Mouse (Mus musculus) liver, embryonic 11.5 days (tissue): ENCODE results near the gene Lst1. TPM values are rescaled to one million over a fixed set of nuclear protein-coding genes. Genes with fewer than 3 reads are reported as not detected.
A peak's percentile ranks its signal among the peaks of the same experiment; 100 is the strongest.

ENCODE experiments used
- ATAC-seq: fragments of 200-750 bp; cut with Nextera tagmentation; replicated peaks from 2 replicates; pipeline ENCODE4 v1.8.0; 2017; ENCODE audit warnings: moderate number of reproducible peaks, mild to moderate bottlenecking, moderate TSS enrichment, moderate library complexity; ENCODE audit not compliant: low FRiP score
- DNase-seq: peaks from one replicate; pipeline ENCODE4 v3.0.0-alpha.2; 2017; ENCODE audit warnings: low spot score
- H3K27ac ChIP-seq: fragments of 300-500 bp; sonication (generic); 2 replicates; pipeline ENCODE4 v1.5.1; 2014; ENCODE audit warnings: mild to moderate bottlenecking, low read depth, low read length, control low read depth
- H3K27me3 ChIP-seq: fragments of 300-500 bp; sonication (generic); replicated peaks from 2 replicates; pipeline ENCODE4 v1.6.1; 2014; ENCODE audit warnings: low read length, mixed read lengths; ENCODE audit not compliant: control insufficient read depth, insufficient read depth
- H3K36me3 ChIP-seq: fragments of 300-500 bp; sonication (generic); 2 replicates; pipeline ENCODE4 v1.6.1; 2014; ENCODE audit warnings: mild to moderate bottlenecking, low read length, moderate library complexity, mixed read lengths; ENCODE audit not compliant: control insufficient read depth, insufficient read depth
- H3K4me1 ChIP-seq: fragments of 300-500 bp; sonication (generic); replicated peaks from 2 replicates; pipeline ENCODE4 v1.6.1; 2014; ENCODE audit warnings: low read length, mixed read lengths; ENCODE audit not compliant: control insufficient read depth, insufficient read depth
- H3K4me2 ChIP-seq: fragments of 300-500 bp; sonication (generic); 2 replicates; pipeline ENCODE4 v1.6.1; 2014; ENCODE audit warnings: mild to moderate bottlenecking, control low read depth, moderate library complexity
- H3K4me3 ChIP-seq: fragments of 300-500 bp; sonication (generic); 2 replicates; pipeline ENCODE4 v1.5.1; 2014; ENCODE audit warnings: low read depth, low read length, control low read depth
- H3K9ac ChIP-seq: fragments of 300-500 bp; sonication (generic); 2 replicates; pipeline ENCODE4 v1.6.1; 2014; ENCODE audit warnings: low read depth, low read length, control low read depth
- H3K9me3 ChIP-seq: fragments of 300-500 bp; sonication (generic); 2 replicates; pipeline ENCODE4 v1.6.1; 2016; ENCODE audit warnings: low read length, inconsistent platforms, mixed read lengths; ENCODE audit not compliant: control insufficient read depth
- WGBS: fragments of 180-500 bp; shearing (Covaris S2); extraction: QIAGEN DNeasy Blood & Tissue Kit; methylation state at CpG from one replicate; pipeline ENCODE4 v1.1.7; 2014; 5-methylcytosine and 5-hydroxymethylcytosine counted together
- polyA plus RNA-seq: library from polyadenylated mRNA; unstranded; fragments of >200 nt; fragmentation: Nextera tagmentation; extraction: Ambion mirVana; gene quantifications from 2 replicates; pipeline ENCODE4 v1.2.1, GENCODE M21; 2014

The Lst1 gene
- polyA plus RNA-seq, 1 experiment from 2014 or later = 28.1 TPM

DNA sequence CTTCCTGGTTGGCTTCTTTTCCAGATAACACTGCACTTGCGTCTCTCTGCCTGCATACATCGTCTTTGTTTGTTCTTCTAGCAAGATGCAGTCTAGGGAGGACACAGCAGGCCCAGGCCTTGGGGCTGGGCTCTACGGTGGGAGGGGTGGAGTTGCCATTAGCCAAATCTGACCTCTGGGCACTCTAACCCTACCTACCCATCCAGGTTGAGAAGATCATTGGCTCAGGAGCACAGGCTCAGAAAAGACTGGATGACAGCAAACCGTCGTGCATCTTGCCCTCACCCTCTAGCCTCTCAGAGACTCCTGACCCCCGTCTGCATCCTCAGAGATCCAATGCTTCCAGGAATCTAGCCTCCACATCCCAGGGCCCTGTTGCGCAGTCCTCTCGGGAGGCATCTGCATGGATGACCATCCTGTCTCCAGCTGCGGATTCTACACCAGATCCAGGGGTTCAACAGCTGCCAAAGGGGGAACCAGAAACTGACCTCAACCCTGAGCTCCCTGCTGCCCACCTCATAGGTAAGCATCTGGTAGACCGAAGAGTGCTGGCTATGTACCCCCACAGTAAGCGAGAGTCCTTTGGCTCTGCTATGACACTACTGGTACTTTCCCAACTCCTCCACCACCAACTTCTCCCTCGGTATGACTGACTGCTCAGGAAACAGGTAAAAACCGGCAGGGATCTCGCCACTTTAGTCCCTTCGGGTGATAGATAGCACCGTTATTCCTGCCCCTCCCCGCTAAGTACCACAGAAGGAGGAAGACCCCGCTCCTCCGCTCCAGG is 6.8 kb upstream of the Lst1 start:
- H3K9ac ChIP-seq = peak overlapping the region; percentile 52
- peak overlapping the region; percentile 45 for H3K4me3 ChIP-seq
- no peak; the same call in 1 of the 2 replicates for ATAC-seq
- 0 out of 2 replicates have a peak overlapping the region, but pooled peaks have one; percentile 19 for H3K27ac ChIP-seq
- WGBS = 35% methylated on average over 19 of the region's 19 CpGs
- peaks cover 17% of the 10 kb centered on the region for H3K4me1 ChIP-seq
- peak overlapping the region; percentile 76 for H3K4me2 ChIP-seq
- H3K27me3 ChIP-seq = peaks cover 23% of the 10 kb centered on the region
- DNase-seq = no peak
- no peaks in the 10 kb centered on the region for H3K36me3 ChIP-seq
- no peaks in the 10 kb centered on the region for H3K9me3 ChIP-seq

DNA sequence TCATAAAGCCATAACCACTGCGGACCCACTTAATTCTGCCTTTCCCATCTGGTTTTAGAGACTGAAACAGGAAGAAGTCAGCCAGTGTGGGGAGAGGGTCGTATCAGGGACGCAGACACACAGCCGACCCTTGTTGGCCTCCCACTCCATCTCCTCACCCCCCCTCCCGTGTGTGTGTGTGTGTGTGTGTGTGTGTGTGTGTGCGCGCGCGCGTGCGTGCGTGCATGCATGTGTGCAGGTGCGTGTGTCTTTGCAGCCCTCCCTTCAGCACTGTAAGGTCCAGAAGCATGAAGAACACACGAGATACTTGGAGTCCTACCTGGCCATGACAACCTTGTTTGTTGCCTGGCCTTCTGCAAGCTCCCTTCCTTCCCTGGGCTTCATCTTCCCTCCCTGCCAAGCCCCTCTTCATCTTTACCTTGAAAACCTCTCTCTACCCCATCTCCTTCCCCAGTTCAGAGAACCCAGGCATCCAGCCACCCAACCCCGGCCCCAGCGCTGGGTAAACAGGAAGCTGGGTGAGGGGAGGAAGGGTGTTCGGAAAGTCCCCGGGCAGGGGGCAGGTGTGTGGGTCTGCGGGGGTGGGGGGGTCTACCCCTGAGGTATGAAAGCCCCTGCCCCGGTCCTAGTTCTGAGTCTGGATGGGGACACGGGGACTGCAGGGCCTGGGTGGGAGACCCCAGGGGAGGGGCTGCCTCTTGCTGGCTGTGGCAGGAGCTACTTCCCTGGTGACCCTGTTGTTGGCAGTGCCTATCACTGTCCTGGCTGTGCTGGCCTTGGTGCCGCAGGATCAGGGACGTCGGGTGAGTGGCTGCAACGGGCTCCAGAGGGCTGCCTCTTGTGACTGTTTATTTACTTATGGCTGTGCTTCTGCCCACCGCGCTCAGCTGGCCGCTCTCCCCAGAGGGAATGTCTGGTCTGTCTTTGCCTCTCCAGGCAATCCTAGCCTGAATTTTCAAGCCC is 5.9 kb upstream of the Lst1 start, which contains the start of gene Ltb:
Gene Ltb, plus strand, starts transcription at position 559 of the 963 bp plus-strand sequence.
- Histone ChIP-seq H3K9me3 (no peaks in the 10 kb centered on the region), H3K27ac (0 out of 2 replicates have a peak within 1 kb of the TSS, but pooled peaks have one; percentile 19), H3K4me1 (peaks cover 22% of the 10 kb centered on the region), H3K4me3 (peak within 1 kb of the TSS; percentile 45), H3K4me2 (peak within 1 kb of the TSS; percentile 76), H3K27me3 (peaks cover 23% of the 10 kb centered on the region), H3K36me3 (no peaks in the 10 kb centered on the region), H3K9ac (no peak within 1 kb of the TSS)
- ATAC-seq (no peak), DNase-seq (no peak)
- 48% methylated on average over 28 of the region's 28 CpGs for WGBS

DNA sequence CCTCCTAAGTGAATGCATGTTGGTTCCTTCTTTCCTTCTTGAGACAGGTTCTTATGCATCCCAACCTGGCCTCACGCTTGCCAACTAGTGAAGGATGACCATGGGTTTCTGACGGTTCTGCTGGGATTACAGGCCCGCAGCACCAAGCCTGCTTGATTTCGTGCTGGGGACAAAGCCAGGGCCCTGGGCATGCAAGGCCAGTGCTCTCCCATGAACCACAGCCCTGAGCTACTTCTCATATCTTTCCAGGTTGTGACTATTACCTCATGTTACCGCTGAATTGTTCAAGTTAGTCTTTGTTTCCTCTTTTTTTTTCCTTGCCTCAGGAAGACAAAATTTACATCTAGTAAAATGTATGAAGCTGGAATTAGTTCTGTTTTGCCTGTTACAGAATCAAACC is 4.7 kb upstream of the Lst1 start:
- H3K9me3 ChIP-seq = no peaks in the 10 kb centered on the region
- H3K27me3 ChIP-seq = peaks cover 18% of the 10 kb centered on the region
- H3K27ac ChIP-seq = no peak overlapping the region
- WGBS = 68% methylated on average over 5 of the region's 5 CpGs
- H3K9ac ChIP-seq = no peak overlapping the region
- ATAC-seq (no peak), DNase-seq (no peak)
- H3K4me1 ChIP-seq = peaks cover 22% of the 10 kb centered on the region
- no peak overlapping the region for H3K4me2 ChIP-seq
- no peaks in the 10 kb centered on the region for H3K36me3 ChIP-seq
- H3K4me3 ChIP-seq = no peak overlapping the region

DNA sequence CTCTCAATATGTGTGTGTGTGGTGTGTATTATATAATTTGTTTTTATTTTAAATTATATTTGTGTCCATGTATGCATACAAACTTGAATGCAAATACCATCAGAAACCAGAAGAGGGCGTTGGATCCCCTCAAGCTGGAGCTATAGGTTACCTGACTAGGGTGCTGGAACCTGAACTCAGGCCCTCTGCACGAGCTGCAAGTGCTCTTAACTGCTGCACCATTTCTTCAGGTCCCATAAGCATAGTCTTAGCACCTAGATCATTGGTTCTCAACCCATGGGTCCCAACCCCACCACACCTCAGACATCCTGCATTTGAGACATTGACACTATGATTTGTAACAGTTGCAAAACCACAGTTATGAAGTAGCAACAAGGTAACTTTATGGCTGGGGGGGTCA is 3.5 kb upstream of the Lst1 start:
- no peak overlapping the region for H3K9ac ChIP-seq
- peaks cover 22% of the 10 kb centered on the region for H3K4me1 ChIP-seq
- no peak overlapping the region for H3K27ac ChIP-seq
- no peaks in the 10 kb centered on the region for H3K36me3 ChIP-seq
- H3K4me2 ChIP-seq = no peak overlapping the region
- peaks cover 18% of the 10 kb centered on the region for H3K27me3 ChIP-seq
- WGBS = 56% methylated on average over 2 of the region's 2 CpGs
- DNase-seq (no peak), ATAC-seq (no peak)
- H3K9me3 ChIP-seq = no peaks in the 10 kb centered on the region
- H3K4me3 ChIP-seq = no peak overlapping the region

DNA sequence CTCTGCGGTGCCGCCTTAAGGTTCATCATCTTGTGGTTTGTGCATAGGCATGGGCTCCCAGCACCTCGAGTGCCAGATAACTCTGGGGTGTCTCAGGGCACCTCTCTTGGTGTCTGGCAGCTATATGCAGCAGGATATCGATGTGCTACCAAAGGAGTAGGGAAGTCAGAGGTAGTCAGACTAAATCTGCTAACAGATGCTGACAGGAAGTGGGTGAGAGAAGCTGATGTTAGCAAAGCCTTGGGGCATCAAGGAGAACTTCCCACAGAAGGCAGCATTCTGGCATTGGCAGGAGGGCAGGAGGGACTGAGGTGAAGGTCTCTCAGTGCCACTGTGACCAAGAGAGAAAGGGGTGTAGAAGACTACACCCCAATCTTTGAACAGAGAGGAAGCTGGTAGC is 1.9 kb upstream of the Lst1 start:
- H3K4me2 ChIP-seq = peak overlapping the region; percentile 39
- no peaks in the 10 kb centered on the region for H3K9me3 ChIP-seq
- H3K27me3 ChIP-seq = peaks cover 10% of the 10 kb centered on the region
- H3K4me1 ChIP-seq = peaks cover 28% of the 10 kb centered on the region
- H3K4me3 ChIP-seq = peak overlapping the region; percentile 5; the same call in 1 of the 2 replicates
- peak overlapping the region; percentile 68; the same call in 1 of the 2 replicates for H3K27ac ChIP-seq
- DNase-seq (no peak), ATAC-seq (no peak)
- WGBS = 38% methylated on average over 4 of the region's 4 CpGs
- H3K9ac ChIP-seq = peak overlapping the region; percentile 14; the same call in 1 of the 2 replicates
- H3K36me3 ChIP-seq = no peaks in the 10 kb centered on the region

DNA sequence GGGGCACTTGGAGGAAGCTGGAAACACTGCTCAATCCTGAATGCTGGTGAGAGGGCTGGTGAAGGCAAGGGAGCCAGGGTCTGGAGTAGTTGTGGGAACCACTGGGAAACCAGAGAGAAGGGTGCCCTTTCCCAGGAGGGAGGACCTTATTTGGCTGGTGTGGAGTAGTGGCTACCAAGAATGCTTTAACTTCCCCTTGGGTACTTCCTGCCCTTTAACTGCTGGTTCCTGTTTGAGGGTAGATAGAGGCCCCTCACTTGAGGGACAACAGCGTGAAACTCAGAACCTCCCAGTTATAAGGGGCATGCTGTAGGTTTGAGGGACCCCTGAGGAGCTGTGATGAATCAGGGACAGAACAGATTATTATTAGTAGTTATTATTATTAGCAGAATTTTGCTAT is 947 bp upstream of the Lst1 start:
- Histone ChIP-seq H3K4me3 (no peak overlapping the region), H3K27me3 (peaks cover under 1% of the 10 kb centered on the region; the same call in 1 of the 2 replicates), H3K36me3 (no peaks in the 10 kb centered on the region), H3K9ac (0 out of 2 replicates have a peak overlapping the region, but pooled peaks have one; percentile 30), H3K27ac (peak overlapping the region; percentile 68; the same call in 1 of the 2 replicates), H3K4me2 (peak overlapping the region; percentile 39), H3K9me3 (no peaks in the 10 kb centered on the region), H3K4me1 (peaks cover 19% of the 10 kb centered on the region)
- ATAC-seq = no peak
- DNase-seq = no peak
- WGBS = 50% methylated on average over 1 of the region's 1 CpGs

DNA sequence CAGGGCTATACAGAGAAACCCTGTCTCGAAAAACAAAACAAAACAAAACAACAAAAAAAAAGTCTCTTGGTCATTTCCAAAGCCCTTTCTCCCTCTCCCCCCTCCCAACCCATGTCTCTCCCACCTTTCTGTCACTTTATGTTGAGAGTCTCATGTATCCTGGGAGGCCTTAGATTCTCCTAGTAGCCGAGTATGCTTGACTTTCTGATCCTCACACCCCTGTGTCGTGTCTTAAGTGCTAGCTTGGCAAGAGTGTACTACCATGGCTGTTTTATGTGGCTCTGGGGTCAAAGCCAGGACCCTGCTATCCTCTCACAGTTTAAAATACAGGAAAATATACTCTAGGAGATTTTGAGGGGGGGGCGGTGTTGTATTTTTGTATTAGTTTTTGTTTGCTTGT is 894 bp downstream of the Lst1 start:
- WGBS = 67% methylated on average over 4 of the region's 4 CpGs
- H3K4me3 ChIP-seq = peak overlapping the region; percentile 5; the same call in 1 of the 2 replicates
- peak overlapping the region; percentile 81; the same call in 1 of the 2 replicates for H3K27ac ChIP-seq
- no peak for ATAC-seq
- H3K27me3 ChIP-seq = no peaks in the 10 kb centered on the region
- no peak for DNase-seq
- peak overlapping the region; percentile 67; the same call in 1 of the 2 replicates for H3K4me2 ChIP-seq
- no peaks in the 10 kb centered on the region for H3K36me3 ChIP-seq
- H3K9me3 ChIP-seq = no peaks in the 10 kb centered on the region
- no peak overlapping the region for H3K9ac ChIP-seq
- H3K4me1 ChIP-seq = peaks cover 14% of the 10 kb centered on the region

DNA sequence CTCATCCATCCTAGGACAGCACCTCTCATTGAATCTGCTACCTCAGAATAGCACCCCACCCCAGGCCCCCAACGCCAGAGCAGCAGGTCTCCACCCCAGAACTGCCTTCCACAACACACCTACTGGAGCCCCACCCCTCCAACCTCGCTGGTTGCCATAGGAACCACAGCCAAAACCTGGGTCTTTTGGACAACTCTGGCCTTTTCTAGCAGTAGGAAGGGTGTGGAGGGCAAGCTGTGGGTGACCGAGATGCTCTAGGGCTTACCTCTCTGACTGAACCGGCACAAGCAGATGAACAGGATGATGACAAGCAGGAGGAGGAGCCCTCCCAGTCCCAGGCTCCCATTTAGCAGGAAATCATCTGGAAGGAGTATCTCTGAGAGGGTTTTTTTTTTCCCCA is 1.6 kb downstream of the Lst1 start:
- no peak; the same call in 1 of the 2 replicates for ATAC-seq
- Histone ChIP-seq H3K4me3 (peak overlapping the region; percentile 58), H3K4me2 (peak overlapping the region; percentile 67), H3K9ac (peak overlapping the region; percentile 60), H3K27ac (peak overlapping the region; percentile 81), H3K27me3 (no peaks in the 10 kb centered on the region), H3K36me3 (no peaks in the 10 kb centered on the region), H3K4me1 (peaks cover 14% of the 10 kb centered on the region), H3K9me3 (no peaks in the 10 kb centered on the region)
- WGBS = 3% methylated on average over 4 of the region's 4 CpGs
- DNase-seq = no peak
